Mouse (Mus musculus) kidney, adult 18-20 months (tissue): ENCODE results near the gene Alyref.

Experiments used
- DNase-seq: peaks from one replicate; pipeline ENCODE4 v3.0.0; 2021

Gene Alyref

DNA sequence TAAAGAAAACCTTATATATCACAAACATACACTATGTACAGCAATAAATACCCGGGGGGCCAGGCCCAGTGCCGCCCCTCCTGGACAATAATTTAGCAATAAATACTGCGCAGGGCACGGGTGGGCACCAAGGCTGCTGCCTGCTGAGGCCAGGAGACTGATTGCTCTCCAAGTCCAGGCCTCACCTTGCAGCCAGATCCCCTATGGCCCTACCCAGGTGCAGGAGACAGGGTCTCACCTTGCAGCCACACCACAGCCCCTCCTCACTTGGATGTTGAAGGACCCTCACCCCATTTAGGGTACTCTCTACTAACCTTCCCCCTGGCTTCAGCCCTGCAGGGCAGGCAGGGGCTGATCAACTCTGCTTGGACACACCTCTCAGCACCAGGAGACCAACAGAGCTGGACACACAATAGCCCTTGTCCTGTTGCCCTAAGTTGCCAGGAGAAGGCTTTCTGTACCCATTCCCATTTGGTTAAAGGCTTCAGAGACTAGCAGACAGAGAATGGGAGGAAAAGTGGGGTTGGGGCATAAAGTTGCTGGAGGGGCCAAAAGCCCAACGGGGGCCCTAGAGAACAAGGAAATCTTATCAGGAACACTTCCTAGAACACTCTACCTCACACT is 27.1 kb upstream of the Alyref start, which contains the start of gene Sirt7:
TSS of gene Sirt7 (minus strand) at position 89 of the 624 bp plus-strand sequence.
- no peak for DNase-seq

DNA sequence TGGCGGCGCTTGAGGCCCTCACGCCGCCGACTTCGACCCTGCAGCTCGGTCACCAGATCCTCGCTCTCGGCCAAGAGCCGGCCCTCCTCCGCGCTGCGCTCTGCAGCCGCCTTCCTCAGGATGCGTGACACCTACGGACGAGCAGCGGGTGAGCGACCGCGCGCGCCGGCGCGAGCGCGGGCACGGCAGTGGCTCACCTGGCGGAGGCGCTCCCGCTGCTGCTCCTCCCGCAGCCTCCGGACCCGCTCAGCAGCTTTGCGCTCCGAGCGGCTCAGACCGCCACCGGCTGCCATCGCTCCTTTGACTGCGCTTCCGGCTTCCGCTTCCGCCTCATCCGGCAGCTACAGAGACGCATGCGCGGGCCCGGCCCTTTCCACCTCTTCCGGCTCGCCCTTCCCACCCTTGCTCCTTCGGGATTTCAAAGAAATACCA is 26.5 kb upstream of the Alyref start:
- DNase-seq: peak; percentile 88

DNA sequence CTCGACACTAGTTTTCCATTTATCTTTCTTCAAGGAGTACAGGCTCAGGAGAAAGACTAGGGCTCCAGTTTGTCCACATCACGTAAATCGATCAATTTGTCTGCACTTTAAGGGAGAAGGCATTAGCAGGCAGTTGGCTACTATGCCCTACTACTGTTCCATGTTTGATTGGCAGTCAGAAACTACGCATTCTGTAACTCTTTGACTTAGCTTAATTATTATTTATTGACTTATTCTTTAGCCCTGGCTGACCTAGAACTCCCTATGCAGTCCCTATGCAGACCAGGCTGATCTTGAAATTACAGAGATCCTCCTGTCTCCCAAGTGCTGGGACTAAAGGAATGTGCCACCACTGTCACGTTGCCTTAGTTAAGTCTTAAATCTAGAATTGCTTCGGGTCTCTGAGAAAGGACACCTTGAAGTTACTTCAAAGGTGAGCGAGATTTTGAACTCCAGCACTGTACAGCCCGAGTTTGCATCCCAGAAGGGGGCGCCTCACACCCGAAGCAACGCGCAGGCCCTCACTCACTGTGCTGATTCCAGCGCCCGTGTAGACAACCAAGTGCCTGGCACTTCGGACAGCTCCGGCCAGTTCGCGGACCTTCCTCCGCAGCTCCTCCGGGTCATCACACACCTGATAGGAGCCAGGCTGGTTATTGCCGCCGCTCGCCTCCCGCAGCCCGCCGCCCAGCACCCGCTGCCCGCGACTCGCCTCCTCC is 26.0 kb upstream of the Alyref start:
- peak; percentile 79 for DNase-seq

DNA sequence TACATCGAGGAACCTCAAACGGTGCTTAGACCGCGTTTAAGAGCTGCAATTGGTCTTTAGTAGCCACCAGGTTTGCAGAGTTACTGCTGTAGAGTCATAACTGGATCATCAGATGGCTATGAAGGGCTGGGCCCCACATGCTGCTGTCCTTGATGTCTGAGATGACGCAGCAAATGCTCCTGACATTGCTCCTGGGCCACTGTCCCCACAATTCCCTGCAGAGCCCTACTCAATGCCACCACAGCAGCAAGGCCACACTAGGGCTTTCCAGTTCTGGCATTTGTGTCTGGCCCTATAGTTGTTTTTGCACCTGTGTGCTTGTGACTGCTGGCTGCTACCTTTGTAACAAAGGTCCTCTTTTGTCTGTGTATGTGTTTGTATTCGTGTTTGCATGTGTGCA is 24.6 kb upstream of the Alyref start:
- DNase-seq: no peak

DNA sequence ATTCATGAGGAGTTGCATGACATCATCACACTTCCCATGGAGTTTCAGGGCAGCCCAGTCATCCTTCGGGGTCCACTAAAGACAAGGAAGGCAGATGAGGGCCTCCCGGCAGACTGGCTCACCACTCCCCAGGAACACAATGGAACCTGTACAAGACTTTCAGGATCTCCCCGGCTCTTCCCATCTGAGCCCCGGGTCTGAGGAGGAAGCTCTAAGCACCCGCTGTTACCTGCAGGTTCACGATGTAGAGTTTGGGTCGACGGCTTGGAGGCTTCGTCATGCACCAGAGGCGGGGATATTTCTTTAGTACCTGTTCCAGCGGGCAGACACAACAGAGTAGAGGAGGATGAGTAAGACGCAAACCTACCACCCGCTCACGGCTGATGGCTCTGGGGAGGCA is 22.0 kb upstream of the Alyref start:
- DNase-seq: no peak

DNA sequence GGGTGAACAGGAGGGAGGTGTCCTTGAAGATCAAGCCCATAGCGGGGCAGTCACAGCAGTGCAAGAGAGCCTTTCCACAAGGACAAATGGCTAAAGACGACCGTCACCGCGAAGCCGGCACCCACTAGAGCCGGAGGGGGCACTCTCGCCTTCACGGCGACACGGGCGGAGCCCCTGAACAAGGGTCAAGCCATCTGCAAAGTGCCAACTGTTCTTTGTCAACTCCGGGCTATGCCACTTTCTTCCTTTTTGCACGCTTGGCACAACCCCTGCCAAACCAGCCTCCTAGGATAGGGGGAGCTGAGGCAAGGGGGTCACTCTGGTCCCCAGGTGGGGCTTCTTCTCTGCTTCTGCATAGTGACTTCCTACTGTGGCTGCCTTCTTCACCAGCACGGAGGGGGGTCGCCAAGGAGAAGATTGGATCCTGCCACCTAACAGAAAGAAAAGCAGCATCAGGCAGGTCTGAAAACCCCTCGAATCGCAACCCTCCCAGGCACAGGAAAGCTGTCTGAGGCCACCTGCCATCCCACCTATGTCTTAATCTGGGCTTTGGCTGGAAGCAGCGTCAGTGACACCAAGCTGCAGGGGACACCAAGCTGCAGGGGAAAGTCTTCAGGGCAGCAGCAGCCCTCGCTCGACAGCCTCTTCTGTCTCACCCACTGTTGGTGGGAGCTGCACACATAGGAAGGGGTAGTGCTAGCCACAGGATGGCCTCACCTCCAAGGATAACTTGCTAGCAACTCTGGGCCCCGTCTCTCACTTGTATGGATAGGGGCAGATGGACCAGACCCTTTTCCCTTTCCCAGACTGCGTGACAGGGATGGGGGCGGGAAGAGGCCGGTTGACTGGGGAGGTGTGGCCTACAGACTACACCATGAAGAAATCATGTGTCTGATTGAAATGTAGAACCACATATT is 20.7 kb upstream of the Alyref start:
- DNase-seq: no peak

DNA sequence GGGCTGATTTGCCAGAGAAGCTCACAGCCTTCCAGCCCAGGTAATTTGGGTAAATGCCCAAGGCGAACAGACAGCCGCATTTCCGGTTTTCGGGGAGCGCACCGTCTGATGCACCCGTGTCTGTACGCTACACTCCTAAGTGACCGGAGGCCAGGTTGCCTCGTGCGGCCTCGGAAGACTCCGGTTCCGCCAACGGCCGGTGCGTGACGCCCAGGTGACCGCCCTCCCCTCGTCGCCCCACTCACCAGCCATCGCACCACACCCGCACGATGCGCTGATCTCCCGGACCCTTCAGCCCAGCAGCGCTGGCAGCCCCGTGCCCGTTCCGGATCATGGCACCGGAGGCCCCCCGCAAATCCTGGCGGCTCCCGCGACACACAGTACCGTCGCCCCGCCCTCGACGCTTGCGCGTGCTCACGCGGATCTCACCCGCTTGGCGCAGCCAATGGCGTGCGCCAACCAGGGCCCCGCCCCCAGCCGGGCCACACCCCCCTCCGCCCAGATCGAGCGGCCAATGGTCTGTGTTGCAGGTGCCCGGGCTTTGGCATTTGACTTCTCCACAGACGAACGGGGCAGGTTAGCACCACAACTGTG is 19.5 kb upstream of the Alyref start, which contains the start of gene Pcyt2:
TSS of gene Pcyt2 (minus strand) at position 418 of the 594 bp plus-strand sequence.
- DNase-seq: peak; percentile 95

DNA sequence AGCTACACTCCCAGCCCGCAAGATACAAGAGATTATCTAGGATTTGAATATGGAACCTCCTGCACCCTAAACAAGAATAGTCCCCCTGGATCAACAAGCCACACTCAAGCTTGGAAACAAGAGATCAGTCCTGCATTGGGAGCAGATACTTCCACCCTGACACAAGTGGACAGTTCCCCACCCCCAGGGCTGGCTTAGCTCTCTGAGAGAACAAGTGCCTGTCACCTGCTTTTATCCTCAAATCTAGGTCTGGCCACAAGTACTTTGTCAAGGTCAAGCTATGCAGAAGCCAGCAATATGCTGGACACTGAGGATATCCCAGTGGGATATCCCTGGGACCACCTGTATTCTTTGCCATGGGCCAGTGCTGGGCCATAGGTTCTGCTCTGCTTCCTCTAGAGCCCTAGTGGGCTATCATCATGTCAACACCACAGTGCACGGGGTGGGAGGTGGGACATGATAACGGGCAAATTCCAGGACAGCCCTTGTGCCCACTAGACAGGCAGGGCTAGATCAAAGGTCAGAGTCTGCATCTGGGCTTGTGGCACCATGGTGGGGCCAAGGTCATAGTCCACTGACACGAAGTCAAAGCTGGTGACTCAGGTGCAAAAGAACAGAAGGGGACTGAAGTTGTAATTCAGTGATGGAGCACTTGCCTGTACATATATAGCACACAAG is 18.6 kb upstream of the Alyref start:
- peak; percentile 71 for DNase-seq

DNA sequence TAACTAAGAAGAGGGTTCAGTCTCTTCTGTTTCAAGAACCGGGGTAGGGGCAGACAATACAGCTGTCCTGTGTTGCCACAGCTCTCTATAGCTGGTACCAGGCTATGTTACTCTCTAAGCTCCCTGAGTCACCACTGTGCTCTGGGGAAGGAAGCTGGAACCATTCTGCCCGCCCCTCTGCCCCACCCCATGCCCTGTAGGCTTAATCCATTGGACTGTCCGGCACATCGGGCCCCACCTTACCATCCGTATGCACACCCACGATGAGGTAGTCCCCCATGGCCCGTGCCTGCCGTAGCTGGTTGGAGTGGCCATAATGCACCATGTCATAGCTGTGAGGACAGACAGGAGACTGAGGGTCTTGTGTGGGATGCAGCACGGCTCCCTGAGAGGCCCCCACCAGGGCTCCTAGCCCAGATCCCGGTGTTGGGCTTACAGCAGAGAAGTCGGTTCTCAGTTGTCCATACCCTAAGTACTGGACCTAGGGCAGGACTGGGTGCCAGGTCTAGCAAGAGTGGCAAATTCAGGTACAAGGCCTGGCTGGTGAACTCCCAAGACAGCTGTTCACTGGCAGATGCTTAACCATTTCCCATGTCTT is 17.5 kb upstream of the Alyref start:
- DNase-seq: no peak

DNA sequence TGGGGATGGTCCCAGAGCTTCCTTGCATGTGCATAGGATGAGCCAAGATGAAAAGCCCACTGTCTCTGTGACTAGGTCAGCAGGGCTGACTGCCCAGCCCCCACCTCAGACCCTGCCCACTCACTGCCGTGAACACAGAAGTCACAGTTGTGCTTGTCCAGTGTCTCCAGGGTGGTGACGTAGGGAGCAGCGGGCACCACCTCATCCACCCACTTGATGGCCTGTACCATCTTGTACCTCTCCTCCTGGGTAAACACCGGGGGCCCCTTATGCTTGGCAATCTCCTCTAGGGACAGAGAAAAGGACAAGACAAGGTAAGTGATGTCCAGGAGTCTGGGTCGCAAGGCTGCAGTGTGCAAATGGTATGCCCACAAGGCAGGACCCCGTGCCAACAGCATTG is 17.0 kb upstream of the Alyref start:
- DNase-seq: no peak

DNA sequence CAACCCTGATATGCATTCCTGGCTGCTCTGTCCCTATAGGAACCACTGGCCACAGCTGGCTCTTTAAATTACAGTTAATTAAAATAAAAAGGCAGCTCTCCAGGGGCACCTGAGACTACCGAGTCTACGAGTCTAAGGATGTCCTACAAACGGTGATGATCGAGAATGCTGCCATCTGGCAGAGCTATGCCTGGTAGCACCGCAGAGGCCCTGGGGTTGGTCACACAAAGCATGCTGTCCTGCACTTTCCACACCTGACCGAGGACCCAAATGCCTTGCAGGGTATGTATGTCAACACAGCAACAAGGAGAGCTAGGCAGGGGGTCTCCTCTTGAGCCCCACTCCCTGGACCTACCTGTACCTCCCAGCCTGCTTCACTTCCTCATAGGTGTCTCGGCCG is 15.8 kb upstream of the Alyref start:
- DNase-seq: no peak

DNA sequence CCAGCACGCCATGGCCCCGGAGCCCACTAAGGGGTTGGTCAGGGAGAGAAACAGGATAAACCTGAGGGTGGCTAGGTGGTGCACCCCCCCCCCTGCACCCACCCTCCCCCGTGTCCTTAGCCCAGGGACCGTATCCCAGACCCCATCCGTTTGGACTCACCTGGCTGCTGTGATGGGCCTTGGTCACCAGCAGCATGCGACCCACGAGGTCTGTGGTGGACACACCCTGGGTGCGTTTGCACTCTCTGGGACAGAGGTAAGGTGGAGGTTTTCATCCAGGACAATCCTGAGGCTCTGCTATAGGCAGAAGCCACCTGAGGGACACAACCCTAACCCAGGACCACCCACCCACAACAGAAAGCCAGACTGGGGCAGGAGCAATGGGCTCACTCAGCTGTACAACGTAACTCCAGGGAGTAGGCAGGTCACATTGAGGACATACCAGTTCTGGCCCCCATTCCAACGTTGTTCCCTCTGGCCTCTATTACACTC is 15.4 kb upstream of the Alyref start:
- no peak for DNase-seq

DNA sequence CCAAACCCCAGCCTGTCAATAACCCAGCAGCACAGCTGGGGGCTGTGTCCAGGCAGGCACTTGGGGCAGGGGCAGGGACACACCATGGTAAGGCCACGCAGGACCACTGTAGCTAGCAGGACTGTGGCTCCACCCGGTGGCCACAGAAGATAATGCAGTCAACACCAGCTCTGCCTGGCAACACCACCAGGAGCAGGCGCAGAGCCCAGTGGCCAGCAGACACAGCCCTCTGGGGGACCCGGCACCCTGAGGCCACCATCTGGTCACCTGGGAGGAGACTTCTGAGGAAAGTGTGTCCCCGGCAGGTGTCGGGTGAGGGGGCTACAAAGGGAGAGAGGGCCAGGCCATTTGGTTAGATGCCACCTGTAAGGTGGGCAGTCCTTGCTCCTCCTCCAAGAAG is 14.6 kb upstream of the Alyref start:
- DNase-seq: peak; percentile 80

DNA sequence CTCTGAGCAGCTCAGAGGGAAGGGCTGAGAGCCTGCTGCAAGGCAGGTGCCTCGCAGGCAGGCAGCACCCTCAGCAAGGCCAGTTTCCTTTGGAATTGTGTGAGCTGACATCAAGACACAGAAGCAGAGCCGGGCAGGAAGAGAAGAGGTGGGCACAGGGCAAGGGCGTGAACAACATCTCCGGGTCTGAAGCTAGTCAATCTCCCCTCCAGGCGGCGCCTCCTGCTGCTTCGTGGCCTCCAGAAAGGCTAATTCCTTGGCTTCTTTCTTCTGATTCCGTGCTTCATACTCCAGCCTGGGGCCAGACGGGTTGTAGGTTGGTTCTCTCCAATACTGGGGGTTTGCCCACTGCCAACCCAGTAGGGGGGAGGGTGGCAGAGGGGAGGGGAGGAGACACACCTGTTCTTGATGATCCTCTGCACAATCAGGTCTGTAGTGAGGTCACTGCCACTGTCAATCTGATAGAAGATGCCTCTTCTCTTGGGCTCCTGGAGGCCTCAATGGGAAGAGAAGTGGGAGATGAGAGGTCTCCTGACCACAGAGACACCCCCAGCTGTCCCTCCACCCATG is 12.4 kb upstream of the Alyref start:
- DNase-seq: no peak

DNA sequence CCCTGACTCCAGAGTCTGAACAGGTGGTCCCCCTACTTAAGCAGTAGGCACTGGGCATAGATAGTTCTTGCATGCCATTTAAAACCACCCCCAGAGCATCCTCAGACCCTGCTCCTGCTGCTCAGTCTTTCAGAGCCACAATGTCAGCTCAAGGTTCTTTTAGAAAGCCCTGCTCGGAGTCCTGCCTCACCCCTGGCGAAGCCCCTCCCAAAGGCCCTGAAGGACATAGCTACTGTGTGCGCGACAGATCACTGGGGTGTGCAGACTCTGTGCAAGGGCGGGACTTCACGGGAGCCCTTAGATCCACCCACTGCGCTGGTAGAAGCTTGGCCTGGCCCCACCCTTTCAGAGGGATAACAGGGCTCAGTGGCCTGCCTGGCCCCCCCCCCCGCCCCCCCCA is 11.1 kb upstream of the Alyref start:
- peak; percentile 48 for DNase-seq

DNA sequence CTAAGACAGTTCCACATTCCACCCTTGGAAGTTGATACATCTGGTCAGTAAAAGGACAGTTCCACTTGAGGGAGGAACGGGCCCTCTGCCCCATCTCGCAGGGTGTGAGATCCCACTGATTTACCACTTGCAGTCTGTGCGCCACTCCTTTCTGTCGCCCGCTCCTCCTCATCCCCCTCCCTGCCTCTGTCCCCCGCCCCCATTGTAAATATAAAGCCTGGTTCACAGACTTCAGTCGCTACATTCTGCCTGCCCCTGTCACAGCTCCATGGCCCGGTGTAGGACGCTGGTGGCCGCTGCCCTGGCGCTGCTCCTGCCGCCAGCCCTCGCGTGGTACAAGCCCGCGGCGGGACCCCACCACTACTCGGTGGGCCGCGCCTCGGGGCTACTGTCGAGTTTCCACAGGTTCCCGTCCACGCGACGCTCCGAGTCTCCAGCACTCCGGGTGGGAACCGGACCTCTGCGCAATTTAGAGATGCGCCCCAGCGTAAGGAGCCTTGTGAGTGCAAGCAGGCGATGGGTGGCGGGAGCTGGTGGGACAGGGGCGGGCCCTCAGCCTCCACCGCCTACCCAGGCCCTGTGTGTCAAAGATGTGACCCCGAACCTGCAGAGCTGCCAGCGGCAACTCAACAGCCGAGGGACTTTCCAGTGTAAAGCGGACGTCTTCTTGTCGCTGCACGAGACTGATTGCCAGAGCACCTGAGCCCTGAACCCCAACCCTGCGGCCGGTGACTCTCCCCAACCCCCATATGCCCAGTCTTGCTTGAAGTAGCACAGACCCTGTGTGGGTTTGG is 10.3 kb upstream of the Alyref start, which contains the start of gene Npb:
TSS of gene Npb (plus strand) at position 237 of the 794 bp plus-strand sequence.
- DNase-seq: no peak

DNA sequence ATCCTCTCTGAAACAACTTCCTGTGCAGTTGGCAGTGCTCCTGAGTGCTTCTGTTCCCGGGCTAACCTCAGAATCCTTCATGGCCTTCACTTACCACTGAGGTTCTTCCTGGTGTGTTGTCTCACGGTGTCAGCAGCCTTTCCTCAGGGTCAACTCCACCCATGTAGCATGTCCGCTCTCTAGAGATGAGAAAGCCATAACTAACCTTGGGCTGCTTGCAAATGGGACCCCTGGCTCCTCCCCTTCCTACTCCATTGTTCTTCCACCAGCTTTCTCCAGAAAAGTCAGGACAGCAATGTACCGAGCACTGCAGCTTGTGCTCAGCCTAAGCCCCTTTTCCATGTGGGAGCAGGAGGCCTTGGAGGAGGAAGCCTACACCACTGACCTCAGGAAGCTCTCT is 8.6 kb upstream of the Alyref start:
- DNase-seq: no peak

DNA sequence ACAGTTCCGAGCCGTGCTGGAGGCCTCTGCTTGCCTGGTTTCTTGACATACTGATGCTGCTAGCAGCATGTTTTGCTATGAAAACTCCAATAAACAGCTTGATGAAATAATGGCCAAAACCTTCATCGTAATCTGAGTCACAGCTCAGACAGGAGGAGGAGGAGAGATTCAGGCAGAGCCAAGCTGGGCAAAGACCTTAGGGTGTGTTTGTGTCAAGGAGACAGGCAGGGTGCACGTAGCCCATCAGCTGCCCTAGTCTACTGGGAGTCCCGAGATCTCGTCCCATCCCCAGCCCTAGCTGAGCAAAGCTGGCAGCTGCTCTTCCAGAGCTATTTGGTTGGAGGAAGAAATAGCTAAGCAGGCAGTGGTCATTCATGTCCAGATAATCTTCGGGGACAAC is 7.5 kb upstream of the Alyref start:
- DNase-seq: no peak

DNA sequence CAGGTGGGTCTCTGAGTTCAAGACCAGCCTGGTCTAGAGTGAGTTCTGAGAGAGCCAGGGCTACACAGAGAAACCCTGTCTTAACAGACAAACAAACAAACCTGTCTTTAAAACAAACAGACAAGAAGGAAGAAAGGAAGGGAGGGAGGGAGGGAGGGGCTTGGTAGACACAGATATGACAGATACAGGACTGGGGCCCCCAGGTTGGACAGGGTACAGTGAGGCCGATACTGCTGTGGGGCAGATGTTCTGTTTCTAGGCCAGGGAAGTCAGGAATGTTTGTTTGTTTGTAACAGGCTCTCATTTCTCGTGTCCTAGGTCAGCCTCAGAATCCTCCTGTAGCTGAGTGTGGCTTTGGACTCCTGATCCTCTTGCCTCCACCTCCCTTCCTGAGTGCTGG is 5.4 kb upstream of the Alyref start:
- DNase-seq: no peak

DNA sequence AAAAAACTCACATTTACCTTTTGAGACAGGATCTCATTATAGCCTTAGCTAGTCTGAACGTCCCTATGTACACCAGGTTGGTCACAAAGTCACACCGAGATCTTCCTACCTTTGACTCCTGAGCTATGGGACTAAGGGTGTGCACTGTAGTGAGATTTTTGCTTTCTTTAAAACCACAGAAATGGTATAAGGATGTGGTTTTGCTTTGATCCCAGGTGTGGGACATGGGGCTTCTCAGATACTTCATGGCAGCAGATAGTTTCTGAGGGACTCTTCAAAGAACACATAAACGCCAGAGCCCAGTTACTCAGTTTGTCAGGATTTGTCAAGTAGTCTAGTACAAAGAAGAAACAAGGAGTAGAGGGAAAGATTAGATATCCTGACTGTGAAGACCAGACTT is 2.6 kb upstream of the Alyref start:
- no peak for DNase-seq
